Mouse (Mus musculus): ENCODE data around the gene Ephb2. TPM values are rescaled to one million over a fixed set of nuclear protein-coding genes. Genes with fewer than 3 reads are reported as not detected.

Ephb2 gene
- polyA plus RNA-seq, 1 experiment from 2014 or later, result 18.9 TPM

GRCm38 (mm10) chr4:136626590-136626989, 209.2 kb downstream of the Ephb2 start:
- H3K9me3 ChIP-seq, result no peaks in the 10 kb centered on the region
- ATAC-seq (replicated peaks), result no peak
- H3K9ac ChIP-seq (replicated peaks), result no peak overlapping the region
- H3K4me2 ChIP-seq (replicated peaks), result no peak overlapping the region
- peaks cover 8% of the 10 kb centered on the region; the same call in 1 of the 2 replicates for H3K4me1 ChIP-seq
- no peak overlapping the region for H3K4me3 ChIP-seq
- H3K36me3 ChIP-seq, result no peaks in the 10 kb centered on the region
- H3K27ac ChIP-seq (replicated peaks), result no peak overlapping the region
- WGBS, result 72% methylated on average over 6 of the region's 6 CpGs
- H3K27me3 ChIP-seq, result no peaks in the 10 kb centered on the region

GRCm38 (mm10) chr4:136622388-136622787, 213.4 kb downstream of the Ephb2 start, which contains the start of gene Lactbl1:
Lactbl1 (plus strand) TSS chr4:136622621.
- ATAC-seq (replicated peaks), result no peak
- Histone ChIP-seq H3K36me3 (no peaks in the 10 kb centered on the region), H3K27ac (replicated peaks) (no peak within 1 kb of the TSS), H3K27me3 (no peaks in the 10 kb centered on the region), H3K4me3 (no peak within 1 kb of the TSS), H3K4me2 (replicated peaks) (no peak within 1 kb of the TSS), H3K9ac (replicated peaks) (no peak within 1 kb of the TSS), H3K9me3 (no peaks in the 10 kb centered on the region), H3K4me1 (no peaks in the 10 kb centered on the region)
- 26% methylated on average over 6 of the region's 6 CpGs for WGBS

- Histone ChIP-seq H3K4me1 (no peaks in the 10 kb centered on the region), H3K27ac (replicated peaks) (no peak overlapping the region), H3K9me3 (no peaks in the 10 kb centered on the region), H3K9ac (replicated peaks) (no peak overlapping the region), H3K4me3 (no peak overlapping the region), H3K36me3 (no peaks in the 10 kb centered on the region), H3K4me2 (replicated peaks) (no peak overlapping the region), H3K27me3 (no peaks in the 10 kb centered on the region)
- 45% methylated on average over 5 of the region's 5 CpGs for WGBS
- ATAC-seq (replicated peaks), result no peak
Observed at GRCm38 (mm10) chr4:136621956-136622355, 213.8 kb downstream of the Ephb2 start.

GRCm38 (mm10) chr4:136621336-136621735, 214.5 kb downstream of the Ephb2 start:
- Histone ChIP-seq H3K27me3 (no peaks in the 10 kb centered on the region), H3K36me3 (no peaks in the 10 kb centered on the region), H3K9ac (replicated peaks) (no peak overlapping the region), H3K27ac (replicated peaks) (no peak overlapping the region), H3K9me3 (no peaks in the 10 kb centered on the region), H3K4me3 (no peak overlapping the region), H3K4me1 (no peaks in the 10 kb centered on the region), H3K4me2 (replicated peaks) (no peak overlapping the region)
- no peak for ATAC-seq (replicated peaks)
- 0% methylated on average over 1 of the region's 1 CpGs for WGBS

DNA sequence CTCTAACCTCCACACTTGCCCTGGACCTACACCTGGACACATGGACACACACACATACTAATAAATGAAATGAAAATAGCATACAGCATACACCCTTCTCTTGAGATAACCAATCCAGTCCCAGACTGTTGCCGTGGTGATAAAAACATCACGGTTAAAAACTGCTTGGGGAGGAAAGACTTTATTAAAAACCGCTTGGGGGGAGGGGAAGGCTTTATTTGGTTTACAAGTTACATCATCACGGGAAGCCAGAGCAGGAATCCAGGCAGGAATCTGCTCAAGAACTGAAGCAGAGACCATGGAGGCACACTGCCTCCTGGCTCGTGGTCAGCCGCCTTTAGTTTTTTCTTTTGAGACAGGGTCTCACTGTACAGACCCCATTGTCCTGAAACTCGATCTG, 222.1 kb downstream of the Ephb2 start:
- H3K9me3 ChIP-seq, result no peaks in the 10 kb centered on the region
- 63% methylated on average over 7 of the region's 7 CpGs for WGBS
- H3K4me1 ChIP-seq, result no peaks in the 10 kb centered on the region
- H3K9ac ChIP-seq (replicated peaks), result no peak overlapping the region
- ATAC-seq (replicated peaks), result no peak
- no peak overlapping the region for H3K4me3 ChIP-seq
- no peaks in the 10 kb centered on the region for H3K27me3 ChIP-seq
- no peaks in the 10 kb centered on the region for H3K36me3 ChIP-seq
- no peak overlapping the region for H3K27ac ChIP-seq (replicated peaks)
- H3K4me2 ChIP-seq (replicated peaks), result no peak overlapping the region

DNA sequence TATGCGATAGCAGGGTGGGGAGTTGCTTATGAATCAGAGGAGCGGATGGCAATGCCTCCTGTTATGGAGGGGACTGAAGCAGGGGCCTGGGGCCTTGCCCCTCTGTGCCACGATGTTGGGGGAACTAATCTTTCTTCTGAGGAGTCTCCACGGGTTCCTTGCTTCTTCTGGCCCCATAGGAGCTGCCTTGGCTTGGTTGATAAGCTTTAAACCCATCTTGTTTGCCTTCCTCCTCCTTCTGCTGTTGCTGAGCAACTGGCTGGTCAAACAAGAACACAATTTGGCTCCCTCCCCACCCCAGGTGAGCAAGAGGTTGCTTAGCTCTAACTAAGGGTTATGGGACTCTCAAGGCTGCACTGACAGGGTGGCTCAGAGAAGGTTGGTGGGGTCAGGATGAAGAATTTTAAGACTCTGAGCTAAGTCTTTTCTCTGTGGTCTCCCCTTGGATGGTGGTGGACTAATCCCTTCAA, 225.4 kb downstream of the Ephb2 start, which contains the start of gene Tex46:
Tex46 (plus strand) TSS at position 51 of the 470 bp plus-strand sequence.
- Histone ChIP-seq H3K27ac (replicated peaks) (no peak within 1 kb of the TSS), H3K36me3 (no peaks in the 10 kb centered on the region), H3K9me3 (no peaks in the 10 kb centered on the region), H3K27me3 (no peaks in the 10 kb centered on the region), H3K4me3 (no peak within 1 kb of the TSS), H3K4me1 (no peaks in the 10 kb centered on the region), H3K4me2 (replicated peaks) (no peak within 1 kb of the TSS), H3K9ac (replicated peaks) (no peak within 1 kb of the TSS)
- ATAC-seq (replicated peaks), result no peak
- 58% methylated on average over 4 of the region's 4 CpGs for WGBS

DNA sequence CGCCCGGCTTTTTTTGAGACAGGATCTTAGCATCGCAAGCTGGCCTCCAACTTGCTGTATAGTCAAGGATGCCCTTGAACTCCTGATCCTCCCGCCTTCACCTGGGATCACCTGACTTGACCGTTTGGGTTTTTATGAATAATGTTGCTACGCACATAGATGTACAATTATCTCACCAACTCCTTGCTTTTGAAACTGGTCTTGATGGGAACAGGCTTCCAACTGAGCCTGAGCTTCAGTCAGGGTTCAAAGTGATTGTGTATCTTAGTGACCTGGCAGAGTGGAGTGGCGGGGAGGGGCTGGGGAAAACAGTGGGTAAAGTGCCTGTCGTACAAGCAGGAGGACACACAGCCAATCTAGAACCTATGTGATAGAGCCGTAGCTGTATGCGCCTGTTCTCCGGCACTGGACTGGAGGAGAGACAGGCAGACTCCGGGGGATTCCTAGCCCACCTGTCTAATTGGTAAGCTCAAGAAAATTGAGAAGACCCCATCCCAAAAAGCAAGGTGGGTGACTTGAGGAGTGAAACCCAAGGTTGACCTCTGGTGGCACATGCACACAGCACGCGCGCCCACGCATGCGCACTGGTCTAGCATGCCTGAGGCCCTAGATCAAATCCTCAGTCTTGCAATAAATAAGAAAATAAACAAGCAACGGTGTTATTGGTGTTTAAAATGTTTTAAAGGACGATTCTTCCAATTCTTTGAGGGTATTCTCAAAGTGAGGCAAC, 229.9 kb downstream of the Ephb2 start:
- Histone ChIP-seq H3K9me3 (no peaks in the 10 kb centered on the region), H3K4me3 (no peak overlapping the region), H3K27me3 (no peaks in the 10 kb centered on the region), H3K27ac (replicated peaks) (no peak overlapping the region), H3K4me2 (replicated peaks) (no peak overlapping the region), H3K4me1 (peaks cover 8% of the 10 kb centered on the region), H3K9ac (replicated peaks) (no peak overlapping the region), H3K36me3 (no peaks in the 10 kb centered on the region)
- 94% methylated on average over 19 of the region's 19 CpGs for WGBS
- ATAC-seq (replicated peaks), result no peak

GRCm38 (mm10) chr4:136602568-136602967, 233.2 kb downstream of the Ephb2 start, which contains the start of gene Kdm1a:
Kdm1a (minus strand) TSS chr4:136602723.
- Histone ChIP-seq H3K4me2 (replicated peaks) (peak within 1 kb of the TSS; percentile 60), H3K36me3 (no peaks in the 10 kb centered on the region), H3K4me1 (peaks cover 31% of the 10 kb centered on the region), H3K27me3 (no peaks in the 10 kb centered on the region), H3K9me3 (no peaks in the 10 kb centered on the region), H3K27ac (replicated peaks) (peak within 1 kb of the TSS; percentile 97), H3K9ac (replicated peaks) (peak within 1 kb of the TSS; percentile 99), H3K4me3 (peak within 1 kb of the TSS; percentile 66)
- WGBS, result under 1% methylated on average over 20 of the region's 45 CpGs
- peak; percentile 94 for ATAC-seq (replicated peaks)

DNA sequence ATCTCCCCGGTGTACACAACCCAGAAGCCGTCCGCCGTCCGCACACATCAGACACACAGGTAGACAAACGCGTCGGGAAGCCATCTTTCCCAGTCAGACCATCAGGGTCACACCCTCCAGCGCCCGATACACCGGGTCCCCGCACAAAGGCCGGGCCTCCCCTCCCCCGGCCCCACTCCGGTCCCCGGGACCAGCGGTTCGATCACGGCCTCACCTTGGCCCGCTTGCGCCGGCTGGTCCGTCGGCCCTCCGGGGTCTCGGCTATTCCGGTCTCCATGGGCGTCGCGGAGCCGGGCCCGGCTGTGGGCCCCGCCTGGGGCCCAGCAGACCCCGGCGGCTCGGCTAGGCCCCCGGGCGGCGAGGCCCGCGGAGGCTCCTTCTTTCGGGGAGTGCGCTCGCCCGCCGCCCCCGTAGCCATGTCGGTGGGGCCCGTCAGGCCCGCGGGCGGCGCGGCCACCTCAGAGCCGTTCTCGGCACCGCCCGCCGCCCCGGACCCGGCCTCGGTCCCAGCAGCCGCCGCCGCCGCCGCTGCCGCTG, 233.7 kb downstream of the Ephb2 start:
- H3K4me1 ChIP-seq, result peaks cover 33% of the 10 kb centered on the region
- peak overlapping the region; percentile 60 for H3K4me2 ChIP-seq (replicated peaks)
- peak overlapping the region; percentile 66 for H3K4me3 ChIP-seq
- under 1% methylated on average over 48 of the region's 68 CpGs for WGBS
- ATAC-seq (replicated peaks), result peak; percentile 63
- peak overlapping the region; percentile 99 for H3K9ac ChIP-seq (replicated peaks)
- peak overlapping the region; percentile 97 for H3K27ac ChIP-seq (replicated peaks)
- no peaks in the 10 kb centered on the region for H3K27me3 ChIP-seq
- no peaks in the 10 kb centered on the region for H3K9me3 ChIP-seq
- no peaks in the 10 kb centered on the region for H3K36me3 ChIP-seq

DNA sequence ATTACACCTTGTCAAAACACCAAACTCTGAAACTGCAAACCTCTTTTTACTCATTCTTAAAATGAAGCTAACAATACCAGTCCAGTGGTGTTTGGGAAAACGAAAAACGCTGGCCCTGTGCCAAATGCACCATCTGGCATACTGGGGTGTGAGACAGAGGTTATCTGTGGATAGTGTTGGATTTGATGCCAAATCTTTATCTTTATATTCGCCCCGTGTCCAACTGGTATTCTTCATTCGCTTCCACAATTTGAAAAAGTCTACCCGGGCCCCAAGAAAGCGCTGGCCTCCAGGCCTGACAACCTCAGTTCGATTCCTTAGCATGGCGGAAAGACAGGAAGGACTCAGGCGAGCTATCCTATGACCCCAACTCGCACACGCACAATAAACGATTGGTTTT, 234.3 kb downstream of the Ephb2 start:
- Histone ChIP-seq H3K9ac (replicated peaks) (peak overlapping the region; percentile 99), H3K27me3 (no peaks in the 10 kb centered on the region), H3K27ac (replicated peaks) (peak overlapping the region; percentile 97), H3K4me2 (replicated peaks) (peak overlapping the region; percentile 60), H3K9me3 (no peaks in the 10 kb centered on the region), H3K36me3 (no peaks in the 10 kb centered on the region), H3K4me3 (peak overlapping the region; percentile 66), H3K4me1 (peaks cover 35% of the 10 kb centered on the region)
- under 1% methylated on average over 13 of the region's 13 CpGs for WGBS
- ATAC-seq (replicated peaks), result peak; percentile 37

GRCm38 (mm10) chr4:136600536-136600935, 235.3 kb downstream of the Ephb2 start:
- Histone ChIP-seq H3K4me3 (peak overlapping the region; percentile 66), H3K4me1 (peaks cover 37% of the 10 kb centered on the region), H3K9ac (replicated peaks) (peak overlapping the region; percentile 99; the same call in 1 of the 2 replicates), H3K4me2 (replicated peaks) (peak overlapping the region; percentile 60), H3K36me3 (no peaks in the 10 kb centered on the region), H3K27me3 (no peaks in the 10 kb centered on the region), H3K9me3 (no peaks in the 10 kb centered on the region), H3K27ac (replicated peaks) (peak overlapping the region; percentile 97; the same call in 1 of the 2 replicates)
- ATAC-seq (replicated peaks), result no peak
- 85% methylated on average over 2 of the region's 2 CpGs for WGBS

DNA sequence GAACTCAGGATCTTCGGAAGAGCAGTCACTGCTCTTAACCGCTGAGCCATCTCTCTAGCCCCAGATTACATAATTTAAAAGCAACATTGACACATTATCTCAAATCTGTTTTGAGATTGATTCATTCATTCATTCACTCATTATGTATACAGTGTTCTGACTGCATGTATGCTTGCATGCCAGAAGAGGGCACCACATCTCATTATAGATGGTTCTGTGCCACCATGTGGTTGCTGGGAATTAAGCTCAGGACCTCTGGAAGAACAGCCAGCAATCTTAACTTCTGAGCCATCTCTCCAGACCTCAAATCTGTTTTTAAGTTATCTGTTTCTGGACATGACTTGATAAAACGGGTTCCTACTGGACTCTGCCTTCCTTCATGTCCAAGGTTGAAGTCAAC, 235.9 kb downstream of the Ephb2 start:
- Histone ChIP-seq H3K27me3 (no peaks in the 10 kb centered on the region), H3K27ac (replicated peaks) (no peak overlapping the region), H3K4me2 (replicated peaks) (peak overlapping the region; percentile 60), H3K9ac (replicated peaks) (no peak overlapping the region), H3K4me3 (peak overlapping the region; percentile 66; the same call in 1 of the 2 replicates), H3K4me1 (peaks cover 41% of the 10 kb centered on the region), H3K9me3 (no peaks in the 10 kb centered on the region), H3K36me3 (no peaks in the 10 kb centered on the region)
- no peak for ATAC-seq (replicated peaks)
- 90% methylated on average over 3 of the region's 3 CpGs for WGBS
